Mouse (Mus musculus) induced T-regulatory cell, adult 2 months (primary cell): ENCODE results near the gene Mtmr2.

Source experiments
- DNase-seq: peaks from one replicate; pipeline ENCODE4 v3.0.0-alpha.2; 2012; ENCODE audit warnings: low read depth

Gene Mtmr2

GRCm38 (mm10) chr9:13807657-13808056 lies 59.4 kb downstream of the Mtmr2 start:
- no peak for DNase-seq

- peak; percentile 42 for DNase-seq
Observed at GRCm38 (mm10) chr9:13809937-13810336, 61.7 kb downstream of the Mtmr2 start.

GRCm38 (mm10) chr9:13818369-13818768 lies 70.2 kb downstream of the Mtmr2 start:
- DNase-seq: no peak

- peak; percentile 41 for DNase-seq
Observed at GRCm38 (mm10) chr9:13820774-13821173, 72.6 kb downstream of the Mtmr2 start.

GRCm38 (mm10) chr9:13825896-13826295 lies 77.7 kb downstream of the Mtmr2 start:
- peak; percentile 37 for DNase-seq

- DNase-seq: peak; percentile 81
Observed at GRCm38 (mm10) chr9:13826391-13826805, 78.2 kb downstream of the Mtmr2 start.

- DNase-seq: peak; percentile 99
Observed at GRCm38 (mm10) chr9:13826832-13827405, 78.7 kb downstream of the Mtmr2 start, which contains the start of gene Cep57. Gene Cep57, minus strand, starts transcription at chr9:13827107.

GRCm38 (mm10) chr9:13827406-13828086 lies 79.3 kb downstream of the Mtmr2 start, which contains the start of gene Fam76b:
Gene Fam76b, plus strand, starts transcription at chr9:13827716.
- peak; percentile 100 for DNase-seq

GRCm38 (mm10) chr9:13828087-13828441 lies 79.9 kb downstream of the Mtmr2 start:
- DNase-seq: no peak

GRCm38 (mm10) chr9:13835256-13835655 lies 87.0 kb downstream of the Mtmr2 start:
- DNase-seq: no peak

- DNase-seq: no peak
Observed at GRCm38 (mm10) chr9:13836726-13837125, 88.5 kb downstream of the Mtmr2 start.

- no peak for DNase-seq
Observed at GRCm38 (mm10) chr9:13847591-13847990, 99.4 kb downstream of the Mtmr2 start.

- DNase-seq: peak; percentile 66
Observed at GRCm38 (mm10) chr9:13848481-13849480, 100.6 kb downstream of the Mtmr2 start.

GRCm38 (mm10) chr9:13853876-13854275 lies 105.7 kb downstream of the Mtmr2 start:
- no peak for DNase-seq
